Mouse (Mus musculus): ENCODE measurements around the gene Mrc1. TPM values are rescaled to one million over a fixed set of nuclear protein-coding genes. Genes with fewer than 3 reads are reported as not detected.

Gene Mrc1
- total RNA-seq (2023), result 4.5 TPM

DNA sequence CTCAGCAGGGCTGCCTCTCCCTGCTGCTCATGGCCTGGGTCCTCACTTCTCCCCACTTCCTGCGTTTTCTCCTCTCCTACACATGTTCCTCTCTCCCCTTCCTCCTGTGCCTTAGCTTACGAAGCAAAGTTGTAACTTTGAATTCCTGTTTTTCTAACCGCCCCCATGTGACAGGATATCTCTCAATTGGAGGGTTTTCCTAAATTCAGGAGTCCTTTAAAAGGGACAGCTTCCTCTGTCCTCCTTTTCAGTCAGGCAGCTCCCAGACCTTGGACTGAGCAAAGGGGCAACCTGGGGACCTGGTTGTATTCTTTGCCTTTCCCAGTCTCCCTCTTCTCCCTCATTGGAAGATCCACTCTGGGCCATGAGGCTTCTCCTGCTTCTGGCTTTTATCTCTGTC lies at the start of gene Mrc1:
Gene Mrc1 (plus strand): TSS at position 244 of the 400 bp plus-strand sequence.

Other genes with a start within 250 kb of the Mrc1 start
- not detected for gene Hacd1, start 173.3 kb upstream of the Mrc1 start, total RNA-seq (2023)
- 36.8 TPM for gene Stam, start 155.3 kb upstream of the Mrc1 start, total RNA-seq (2023)
- gene Tmem236, start 54.9 kb upstream of the Mrc1 start, total RNA-seq (2023), result 0.15 TPM
- gene Slc39a12, start 158.9 kb downstream of the Mrc1 start, total RNA-seq (2023), result not detected

Measured in CD4-positive naive resting alpha-beta T cell, adult 76 days (primary cell).